Mouse (Mus musculus) kidney, adult 2 months (tissue): ENCODE data around the gene Atp8a1.

Source experiments
- CTCF ChIP-seq: fragments of 200-500 bp; conservative IDR thresholded peaks from 2 replicates; pipeline ENCODE4 v1.5.1; 2011; ENCODE audit warnings: low read depth, mild to moderate bottlenecking, control low read depth, low read length, moderate library complexity, mixed read lengths; ENCODE audit not compliant: insufficient read depth, insufficient read length
- POLR2A ChIP-seq: fragments of 200-500 bp; IDR thresholded peaks from one replicate; pipeline ENCODE4 v1.6.1; 2011; ENCODE audit warnings: low read depth, low read length, control low read depth

GRCm38 (mm10) chr5:67595070-67595469 lies 252.2 kb downstream of the Atp8a1 start:
- no peak for TF ChIP-seq CTCF
- TF ChIP-seq POLR2A, result no peak
